Mouse (Mus musculus) gastrocnemius, postnatal 4 days (tissue): ENCODE measurements around the gene Nup93. TPM values are rescaled to one million over a fixed set of nuclear protein-coding genes. Genes with fewer than 3 reads are reported as not detected.
A peak's percentile ranks its signal among the peaks of the same experiment; 100 is the strongest.

Source experiments
- DNase-seq, 2 experiments: peaks; one replicate each; pipeline ENCODE4 v3.0.0; 2021 to 2022; ENCODE audit warnings: low spot score in 2 of 2, mixed read lengths in 2 of 2
- total RNA-seq, 2 experiments: library from RNA; stranded (reverse); gene quantifications; 2 replicates each; pipeline ENCODE4 v1.2.3; 2021

Nup93 gene
- total RNA-seq, 2 experiments from 2014 or later, result 26.7 to 32.9 TPM

DNA sequence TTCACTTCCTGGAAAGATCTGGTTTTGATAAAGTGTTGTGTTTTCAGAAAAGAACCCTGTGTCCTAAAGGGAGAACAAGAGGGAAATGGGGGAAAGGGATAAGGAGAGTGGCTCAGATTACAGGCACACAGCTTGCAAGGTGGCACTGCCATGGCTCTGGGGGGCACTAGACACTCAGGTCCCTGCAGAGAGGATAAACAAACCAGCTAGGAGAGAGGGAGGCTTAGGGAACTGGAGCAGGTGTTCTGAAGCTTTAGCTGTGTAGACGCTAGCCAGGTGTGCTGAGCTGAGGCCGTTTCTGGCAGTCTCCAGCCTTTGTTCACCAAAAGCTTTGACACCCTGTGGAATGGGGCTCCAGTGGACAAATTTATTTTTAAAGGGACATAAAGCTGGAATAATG, 99.7 kb downstream of the Nup93 start:
- no peak for DNase-seq

DNA sequence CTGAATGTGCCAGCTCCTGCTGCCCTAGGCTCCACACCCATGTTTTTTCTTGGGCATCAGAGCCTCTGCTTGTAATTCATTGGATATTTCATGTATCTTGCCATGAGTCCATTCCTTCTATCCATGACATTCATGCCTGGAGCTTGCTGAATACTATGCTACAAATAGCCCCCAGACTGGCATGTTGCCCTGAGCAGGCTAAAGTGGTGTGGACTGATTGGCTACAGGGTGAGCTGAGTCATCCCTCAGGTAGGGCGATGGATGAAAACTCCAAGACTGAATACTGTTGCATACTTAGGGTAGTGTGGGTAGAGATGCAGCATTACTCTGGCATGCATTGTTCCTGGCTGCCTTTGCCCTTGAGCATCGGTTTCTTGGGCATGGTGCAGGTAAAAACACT, 102.9 kb downstream of the Nup93 start:
- DNase-seq, result no peak

GRCm38 (mm10) chr8:94317691-94318090, 103.3 kb downstream of the Nup93 start:
- DNase-seq, result no peak

DNA sequence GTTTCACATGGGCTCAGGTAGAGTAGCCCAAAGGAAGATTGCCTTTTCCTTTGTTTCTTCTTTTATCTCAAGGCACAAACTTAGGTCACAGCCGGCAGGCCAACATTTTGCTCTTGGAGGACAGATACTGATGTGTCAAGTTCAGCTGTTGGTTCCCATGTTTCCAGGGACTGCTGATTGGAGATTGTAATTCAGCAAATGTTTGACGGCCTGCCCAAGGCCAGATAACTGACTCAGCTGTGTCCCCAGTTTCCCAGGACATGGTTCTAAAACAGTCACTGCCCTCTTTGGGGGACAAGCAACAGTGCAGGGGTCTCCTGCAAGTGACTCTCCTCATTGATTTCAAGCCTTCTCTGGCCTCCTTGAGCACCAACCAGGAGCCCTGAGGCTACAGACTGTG, 105.7 kb downstream of the Nup93 start:
- DNase-seq, result no peak

DNA sequence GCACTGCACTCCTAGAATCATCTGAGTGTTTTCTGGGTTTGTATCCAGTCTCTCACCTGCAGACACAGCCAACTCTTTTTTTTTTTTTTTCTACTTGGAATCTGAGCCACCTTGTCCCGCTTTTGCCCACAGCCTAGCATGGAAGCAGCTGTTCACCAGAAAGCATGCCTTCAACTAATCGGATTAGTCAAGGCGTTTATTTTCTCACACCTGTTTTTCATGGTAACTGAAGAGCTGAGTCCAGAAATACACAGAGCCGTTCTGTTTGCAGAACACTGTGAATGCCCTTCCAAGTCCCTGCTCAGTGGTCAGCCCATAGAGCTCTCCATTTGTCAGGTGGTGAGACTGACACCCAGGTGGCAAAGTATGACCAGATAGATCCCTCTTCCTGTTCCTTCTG, 107.7 kb downstream of the Nup93 start:
- no peak for DNase-seq

DNA sequence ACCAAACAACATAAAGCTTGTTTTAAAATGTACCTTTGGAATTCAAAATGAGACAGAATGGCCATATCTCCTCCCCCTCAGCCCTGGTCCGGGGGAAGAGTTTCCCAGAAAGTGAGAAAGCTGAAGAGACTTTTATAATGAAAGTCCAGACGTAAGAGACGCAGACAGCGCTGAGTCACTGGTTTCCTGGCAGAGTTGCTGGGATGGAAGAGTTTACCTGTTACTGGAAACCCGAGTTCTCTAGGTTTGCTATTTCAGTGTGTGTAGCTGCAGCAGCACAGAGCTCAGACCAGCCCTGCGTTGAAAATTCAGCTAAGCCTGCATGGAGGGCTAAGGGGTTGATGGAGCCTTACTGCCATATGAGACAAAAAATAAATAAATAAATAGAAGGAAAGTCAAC, 108.7 kb downstream of the Nup93 start:
- no peak for DNase-seq

DNA sequence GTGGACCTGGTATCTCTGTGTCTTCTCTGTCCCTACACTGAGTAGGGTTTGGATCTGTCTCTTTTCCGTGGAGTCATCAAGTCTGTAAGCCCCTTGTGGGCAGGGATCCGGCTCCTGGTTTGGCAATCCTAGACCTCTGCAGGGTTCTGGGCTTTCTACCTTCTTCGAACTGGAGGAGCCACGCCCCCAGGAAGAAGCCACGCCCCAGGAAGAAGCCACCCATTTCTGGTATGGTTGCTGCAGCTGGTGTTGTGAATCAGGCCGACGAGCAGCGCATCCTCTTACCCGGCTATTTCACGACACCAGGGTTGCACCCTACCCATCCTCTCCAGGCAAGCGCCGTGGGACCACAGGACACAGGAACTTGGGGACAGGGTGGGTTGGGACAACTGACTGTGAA, 109.7 kb downstream of the Nup93 start:
- no peak for DNase-seq

DNA sequence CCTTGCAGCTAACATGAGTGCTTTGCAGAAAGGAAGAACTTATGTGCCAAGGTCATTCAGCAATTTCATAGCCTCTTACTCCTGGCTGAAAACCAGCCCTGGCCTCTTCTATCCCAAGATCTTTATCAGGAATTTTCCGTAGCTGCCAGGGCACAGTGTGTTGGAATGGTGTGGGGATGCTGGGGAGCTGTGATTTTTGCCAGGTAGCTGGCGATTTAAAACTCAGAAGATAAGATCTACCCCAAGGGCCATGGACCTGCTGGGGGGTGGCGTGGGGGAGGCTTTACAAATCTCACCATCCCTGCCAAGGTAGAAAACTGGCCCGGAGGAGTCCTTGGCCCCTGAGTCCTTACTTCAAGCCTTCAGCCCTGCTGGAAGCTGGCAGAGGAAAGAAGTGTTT, 111.7 kb downstream of the Nup93 start:
- DNase-seq, result no peak

- no peak for DNase-seq
Observed at GRCm38 (mm10) chr8:94328932-94329728, 114.8 kb downstream of the Nup93 start, which contains the start of gene Slc12a3. Slc12a3 (plus strand) TSS chr8:94329201.

- no peak for DNase-seq
Observed at GRCm38 (mm10) chr8:94330733-94331132, 116.4 kb downstream of the Nup93 start.

DNA sequence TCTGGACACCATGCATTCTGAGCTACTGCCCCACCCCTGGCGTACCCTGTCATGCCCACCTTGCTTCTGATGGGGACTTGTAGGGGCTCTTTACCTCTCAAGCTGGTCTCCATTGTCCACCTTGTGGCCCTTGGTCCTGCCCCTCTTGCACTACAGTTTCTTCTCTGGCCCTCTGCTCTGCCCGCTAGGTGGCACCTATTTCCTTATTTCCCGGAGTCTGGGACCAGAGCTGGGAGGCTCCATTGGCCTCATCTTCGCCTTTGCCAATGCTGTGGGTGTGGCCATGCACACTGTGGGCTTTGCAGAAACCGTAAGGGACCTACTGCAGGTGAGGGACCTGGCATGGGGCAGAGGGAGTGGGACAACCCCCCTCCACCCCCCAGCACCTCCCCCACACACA, 119.0 kb downstream of the Nup93 start:
- DNase-seq, result no peak

GRCm38 (mm10) chr8:94337559-94337958, 123.2 kb downstream of the Nup93 start:
- DNase-seq, result no peak

- DNase-seq, result no peak
Observed at GRCm38 (mm10) chr8:94340796-94341195, 126.4 kb downstream of the Nup93 start.

- no peak for DNase-seq
Observed at GRCm38 (mm10) chr8:94342691-94343090, 128.3 kb downstream of the Nup93 start.

DNA sequence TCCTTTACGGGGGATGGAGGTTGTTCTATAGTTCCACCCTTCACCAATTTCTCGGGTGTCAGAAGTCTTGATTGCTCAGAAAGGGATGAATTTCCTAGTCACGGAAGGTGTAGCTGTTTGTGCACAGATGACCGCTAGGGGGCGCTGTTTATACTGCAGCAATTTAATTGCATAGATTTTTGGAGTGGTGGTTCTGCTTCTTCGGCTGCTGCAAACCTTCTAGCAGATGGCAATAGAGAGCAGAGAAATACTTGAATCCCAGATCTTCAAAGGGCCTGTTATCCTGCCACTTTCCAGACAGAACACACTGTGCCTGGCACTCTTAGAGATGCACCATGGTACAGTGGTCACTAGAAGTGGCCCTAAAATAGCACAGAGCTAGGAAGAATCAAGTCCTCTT, 128.9 kb downstream of the Nup93 start:
- peak; percentile 68 to 81 for DNase-seq

DNA sequence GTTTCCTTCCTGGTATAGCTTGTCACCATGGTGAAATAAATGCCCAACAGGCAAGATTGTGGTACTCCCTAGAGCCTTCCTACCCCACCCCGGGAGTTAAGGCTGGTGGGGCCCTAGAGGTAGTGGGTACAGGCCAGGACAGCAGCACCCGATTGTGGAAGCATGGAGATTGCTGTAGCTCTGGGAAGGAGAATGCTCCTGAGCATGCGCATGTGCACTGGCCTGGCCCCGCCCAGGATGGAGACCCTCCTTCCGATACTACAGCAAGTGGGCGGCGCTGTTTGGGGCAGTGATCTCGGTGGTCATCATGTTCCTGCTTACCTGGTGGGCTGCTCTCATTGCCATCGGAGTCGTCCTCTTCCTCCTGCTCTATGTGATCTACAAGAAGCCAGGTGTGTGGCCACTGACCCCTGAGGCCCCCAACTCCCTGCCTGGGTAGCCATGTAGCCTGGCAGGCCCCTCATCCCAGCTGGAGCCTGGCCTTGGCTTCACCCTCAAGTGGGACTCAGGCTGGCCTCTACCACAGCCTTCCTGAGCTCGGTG, 129.5 kb downstream of the Nup93 start:
- no peak for DNase-seq

GRCm38 (mm10) chr8:94345657-94346056, 131.3 kb downstream of the Nup93 start:
- DNase-seq, result no peak

DNA sequence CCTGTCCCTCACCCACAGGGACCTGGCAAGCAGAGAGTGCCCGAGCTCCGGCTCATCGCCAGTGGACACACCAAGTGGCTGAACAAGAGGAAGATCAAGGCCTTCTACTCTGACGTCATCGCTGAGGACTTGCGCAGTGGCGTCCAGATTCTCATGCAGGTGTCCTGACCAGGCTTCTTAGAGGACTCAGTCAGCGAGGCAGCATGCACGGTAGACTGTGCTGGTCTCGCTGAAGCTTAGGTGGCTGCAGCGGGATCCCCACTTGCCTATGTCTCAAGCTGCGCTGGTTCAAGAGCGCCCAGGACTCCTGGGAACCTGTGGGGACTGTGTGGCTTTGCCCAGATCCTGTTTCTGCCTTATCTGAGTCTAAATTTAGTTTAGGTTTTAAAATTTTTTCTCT, 131.9 kb downstream of the Nup93 start:
- no peak for DNase-seq

DNA sequence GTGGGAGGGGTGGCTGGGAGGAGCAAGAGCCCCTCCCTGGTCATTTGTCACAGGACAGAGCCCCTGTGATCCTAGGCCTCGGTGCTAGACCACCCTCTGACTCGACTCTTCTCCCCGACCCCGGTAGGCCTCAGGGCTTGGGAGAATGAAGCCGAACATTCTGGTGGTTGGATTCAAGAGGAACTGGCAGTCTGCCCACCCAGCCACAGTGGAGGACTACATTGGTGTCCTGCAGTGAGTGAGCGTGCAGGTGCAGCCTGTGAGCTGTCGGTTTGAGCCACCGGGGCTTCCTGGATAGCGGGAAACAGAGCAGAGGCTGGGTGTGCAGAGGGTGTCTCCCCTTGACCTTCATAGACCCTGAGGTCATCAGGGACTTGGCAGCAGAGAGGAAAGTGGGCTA, 134.1 kb downstream of the Nup93 start:
- DNase-seq, result no peak

- no peak for DNase-seq
Observed at GRCm38 (mm10) chr8:94354069-94354531, 139.7 kb downstream of the Nup93 start.

DNA sequence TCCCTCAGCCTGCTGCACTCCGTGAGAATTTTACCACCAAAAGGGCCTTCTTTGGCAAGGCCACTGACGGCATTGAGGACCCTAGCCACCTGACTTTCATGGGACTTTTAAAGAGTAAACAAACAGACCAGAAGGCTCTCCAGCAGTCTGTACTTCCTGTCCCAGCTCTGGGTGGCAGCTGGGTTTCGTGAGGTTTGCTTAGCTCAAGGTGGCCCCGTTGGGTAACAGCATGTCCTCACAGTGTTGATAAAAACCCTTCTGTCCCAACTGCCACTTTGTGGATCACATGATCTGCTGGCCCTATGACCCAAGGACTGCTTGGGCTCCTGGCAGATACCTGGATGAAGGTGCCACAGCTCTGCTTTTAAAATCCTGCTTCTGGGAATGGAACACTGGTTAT, 140.2 kb downstream of the Nup93 start:
- DNase-seq, result no peak

GRCm38 (mm10) chr8:94357220-94357619, 142.9 kb downstream of the Nup93 start:
- DNase-seq, result no peak

- DNase-seq, result peak in 1 of 2 experiments; percentile 37
Observed at GRCm38 (mm10) chr8:94358541-94358940, 144.2 kb downstream of the Nup93 start.
